Mouse (Mus musculus): Measurements from ENCODE around the gene Gm37240. TPM values are rescaled to one million over a fixed set of nuclear protein-coding genes. Genes with fewer than 3 reads are reported as not detected.

Gm37240 gene
- polyA plus RNA-seq, 1 experiment from 2014 or later = 5.2 TPM

DNA sequence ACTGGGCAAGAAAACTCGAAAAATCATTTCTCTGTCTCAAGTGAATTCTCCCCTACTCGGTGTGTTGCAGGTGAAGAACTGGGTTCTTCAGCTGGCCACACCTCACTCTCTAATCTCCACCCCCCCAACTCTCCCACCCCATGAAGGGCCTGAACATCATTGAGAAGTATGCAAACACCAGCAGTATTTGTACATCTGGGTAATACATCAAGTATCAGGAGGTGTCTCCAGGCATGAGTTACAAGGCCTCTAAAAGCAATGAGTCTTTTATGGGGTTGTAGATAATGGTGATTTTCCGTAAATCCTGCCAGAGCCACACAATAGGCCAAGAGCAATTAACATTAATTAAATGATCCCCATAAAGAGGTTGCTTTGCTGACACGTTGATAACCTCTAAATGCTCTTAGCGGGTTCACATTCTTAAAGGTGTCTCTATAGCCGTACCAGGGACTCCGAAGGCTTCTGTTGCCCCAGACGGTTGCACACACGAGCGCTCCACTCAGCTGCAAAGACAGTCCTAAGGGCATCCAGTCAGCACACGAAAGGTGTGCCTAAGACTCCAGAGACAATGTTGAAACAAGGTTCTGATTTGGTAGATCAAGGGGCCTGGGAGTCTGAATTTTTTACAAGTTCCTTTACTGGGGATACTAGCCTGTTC is 370.4 kb downstream of the Gm37240 start:
- no peak for DNase-seq (ENCODE audit: low spot score)

DNA sequence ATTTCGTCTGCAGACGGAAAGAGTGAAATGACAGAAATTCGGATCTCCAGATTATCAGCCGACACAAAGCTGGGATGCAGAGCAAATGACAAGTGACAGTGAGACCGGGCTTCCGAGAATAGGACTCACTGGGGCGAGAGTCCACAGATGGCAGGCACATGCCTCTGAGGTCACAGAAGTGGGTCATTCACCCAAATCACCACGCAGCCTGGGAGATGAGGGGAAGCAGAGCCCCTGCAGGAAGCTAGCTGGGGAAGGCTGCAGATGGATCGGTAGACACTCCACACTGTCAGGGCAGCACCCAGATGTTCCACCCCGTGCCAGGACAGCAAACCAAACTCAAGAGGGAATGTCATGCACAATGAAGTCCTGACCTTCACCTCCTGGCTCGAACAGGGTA is 372.6 kb downstream of the Gm37240 start:
- DNase-seq (ENCODE audit: low spot score) = no peak

DNA sequence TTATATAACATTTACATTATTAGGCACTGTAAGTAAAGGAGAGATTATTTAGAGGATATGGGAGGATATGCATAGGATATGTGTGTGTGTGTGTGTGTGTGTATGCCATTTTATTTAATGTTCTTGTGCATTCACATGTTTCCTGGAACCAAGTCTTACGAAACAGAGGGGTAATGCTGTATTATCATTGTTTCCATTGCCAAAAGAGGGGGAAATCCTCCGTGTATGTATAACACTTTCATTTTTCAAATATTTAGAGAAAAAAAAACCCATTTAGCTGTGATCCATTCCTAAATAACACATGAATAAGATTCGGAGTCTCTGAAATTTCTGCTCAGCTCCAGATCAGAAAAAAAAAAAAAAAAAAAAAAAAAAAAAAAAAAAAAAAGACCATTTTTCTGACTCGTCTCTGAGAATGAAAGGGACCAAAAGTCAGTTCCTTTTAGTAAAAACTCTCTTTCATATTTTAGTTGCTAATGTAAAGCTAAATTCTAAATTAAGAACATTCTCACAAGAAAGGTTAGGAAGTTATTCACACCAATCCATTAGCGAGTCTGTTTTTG is 378.5 kb downstream of the Gm37240 start:
- no peak for DNase-seq (ENCODE audit: low spot score)

DNA sequence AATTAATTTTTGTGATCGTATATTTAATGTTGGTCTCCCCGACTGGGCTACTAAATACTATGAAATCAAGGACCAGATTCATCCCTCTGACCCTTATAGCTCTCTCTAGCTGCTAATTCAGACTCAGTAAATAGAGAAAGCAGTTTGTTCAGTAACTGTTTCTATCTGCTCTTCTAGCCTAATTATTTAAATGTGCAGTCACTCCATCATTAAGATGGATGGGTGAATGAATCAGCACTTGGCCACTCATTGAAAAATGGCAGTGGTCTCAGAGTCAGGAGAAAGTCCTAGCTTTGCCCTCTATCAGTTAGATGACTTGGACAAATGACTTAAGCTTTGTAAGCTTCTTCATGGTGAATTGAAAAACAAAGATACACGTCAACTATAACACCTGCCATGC is 387.2 kb downstream of the Gm37240 start:
- no peak for DNase-seq (ENCODE audit: low spot score)

DNA sequence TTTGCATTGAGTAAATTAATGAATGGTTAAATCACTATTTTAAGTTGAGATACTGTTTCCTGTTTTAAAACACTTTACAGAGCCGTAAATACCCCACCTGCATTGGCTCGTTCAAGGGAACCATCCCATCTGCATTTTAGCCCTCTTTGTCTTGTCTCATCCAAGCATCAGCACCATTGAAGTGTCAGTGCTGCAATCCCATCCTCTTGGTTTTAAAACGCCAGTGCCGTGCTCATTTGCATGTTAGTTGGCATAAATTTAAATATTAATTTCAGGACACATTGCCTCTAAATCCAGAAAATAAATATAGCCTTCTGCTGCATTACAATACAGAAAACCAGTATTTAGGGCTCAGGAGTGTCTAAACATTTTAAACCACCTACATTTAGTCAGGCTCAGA is 391.2 kb downstream of the Gm37240 start:
- no peak for DNase-seq (ENCODE audit: low spot score)

DNA sequence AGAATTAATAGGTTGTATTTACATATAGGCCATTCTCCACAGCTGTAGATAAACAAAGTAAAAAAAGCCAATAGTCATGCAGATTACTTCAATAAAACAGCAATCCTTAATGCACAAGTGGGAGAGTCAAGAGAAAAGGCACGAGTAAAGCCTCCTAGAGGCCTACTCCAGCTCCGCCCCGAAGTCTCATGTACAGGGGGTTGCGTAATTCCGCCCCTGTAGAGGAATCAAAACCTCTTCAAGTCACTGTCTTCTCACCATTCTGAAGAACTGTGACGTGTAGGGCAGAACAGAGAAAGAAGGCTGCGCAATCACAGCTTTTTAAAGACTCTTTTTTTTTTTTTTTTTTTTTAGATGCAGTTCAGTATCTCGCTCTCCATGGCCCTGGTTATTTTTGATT is 393.5 kb downstream of the Gm37240 start:
- DNase-seq (ENCODE audit: low spot score) = no peak

DNA sequence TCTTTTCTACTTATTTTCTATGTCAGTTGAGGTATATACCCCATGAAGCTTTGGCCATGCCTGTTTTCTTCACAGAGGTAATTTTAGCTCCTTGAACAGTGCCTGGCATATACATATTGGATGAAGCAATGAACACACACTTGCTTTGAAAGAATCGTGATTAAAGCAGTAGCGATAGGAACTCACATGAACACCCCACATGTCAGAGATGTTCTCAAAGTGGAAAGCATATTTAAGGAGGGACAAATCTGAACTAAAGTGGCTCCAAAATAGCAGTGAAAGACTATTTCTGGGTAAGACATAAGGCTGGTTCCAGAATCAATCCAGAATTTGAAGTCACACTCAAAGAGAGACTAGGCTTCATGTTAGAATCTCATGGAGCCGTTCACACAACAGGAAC is 397.1 kb downstream of the Gm37240 start:
- DNase-seq (ENCODE audit: low spot score) = no peak

DNA sequence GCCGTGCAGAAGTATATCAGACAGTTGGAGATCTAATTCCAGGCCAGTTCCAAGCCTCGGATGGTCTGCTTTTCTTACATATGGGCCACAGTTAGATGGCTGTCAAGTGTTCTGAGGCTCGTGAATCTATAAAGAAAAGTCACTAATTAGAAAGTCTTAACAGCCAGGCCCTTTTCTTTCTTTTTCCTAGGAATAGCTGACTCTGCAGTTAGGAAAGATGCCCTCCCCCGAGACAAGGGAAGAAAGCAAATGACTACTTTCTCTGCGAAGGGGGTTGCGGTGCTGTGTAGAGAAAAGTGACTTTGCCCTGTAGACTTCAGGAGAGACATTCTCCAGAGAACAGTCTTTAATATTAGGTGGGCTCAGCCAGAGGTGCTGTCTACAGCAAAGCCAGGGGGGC is 399.9 kb downstream of the Gm37240 start:
- no peak for DNase-seq (ENCODE audit: low spot score)

DNA sequence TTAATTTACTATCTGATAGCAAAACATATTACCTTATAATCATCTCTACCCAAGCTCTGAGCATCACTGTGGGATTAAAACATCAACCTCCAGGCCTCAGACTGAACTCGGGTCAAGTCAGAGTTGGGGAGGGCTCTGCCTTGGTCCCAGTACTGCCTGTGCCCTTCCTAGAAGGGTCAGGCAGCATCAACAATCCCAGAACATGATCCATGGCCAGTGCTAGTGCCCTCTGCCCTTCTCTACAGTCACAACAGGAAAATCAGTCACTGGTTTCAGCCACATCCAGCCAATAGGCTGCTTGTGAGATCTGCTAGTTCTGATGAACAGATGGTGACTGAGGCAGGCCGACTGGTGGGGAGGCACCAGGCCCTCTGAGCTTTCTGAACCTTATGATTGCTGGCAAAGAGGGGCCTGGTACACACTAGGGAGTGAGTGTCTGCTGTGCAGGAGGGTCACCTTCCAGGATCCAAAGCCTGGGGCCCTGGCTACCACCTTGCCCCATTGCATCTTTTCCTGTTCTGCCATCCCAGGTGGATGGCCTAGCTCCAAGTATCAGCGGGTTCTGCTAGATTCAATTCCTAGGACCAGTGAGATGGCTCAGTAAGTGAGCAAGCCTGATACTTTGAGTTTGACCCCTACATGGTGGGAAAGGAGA is 401.7 kb downstream of the Gm37240 start:
- no peak for DNase-seq (ENCODE audit: low spot score)

DNA sequence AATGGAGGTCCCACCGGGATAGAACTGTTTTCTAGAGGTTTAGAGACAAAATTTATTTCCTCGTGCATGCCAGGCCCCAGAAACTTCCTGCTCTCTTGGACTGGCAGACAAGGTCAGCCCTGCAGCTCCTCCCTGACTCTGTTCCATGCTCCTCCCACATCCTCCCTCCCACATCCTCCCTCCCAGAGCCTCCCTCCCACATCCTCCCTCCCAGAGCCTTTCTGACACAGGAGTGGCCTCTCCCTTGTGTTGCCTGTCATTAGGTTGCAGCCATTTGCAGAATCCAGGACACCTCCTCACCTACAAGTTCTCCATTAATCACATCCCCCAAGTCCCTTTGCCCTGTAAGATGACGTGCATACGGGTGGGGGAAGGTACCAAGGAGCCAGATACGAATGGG is 404.7 kb downstream of the Gm37240 start:
- no peak for DNase-seq (ENCODE audit: low spot score)

DNA sequence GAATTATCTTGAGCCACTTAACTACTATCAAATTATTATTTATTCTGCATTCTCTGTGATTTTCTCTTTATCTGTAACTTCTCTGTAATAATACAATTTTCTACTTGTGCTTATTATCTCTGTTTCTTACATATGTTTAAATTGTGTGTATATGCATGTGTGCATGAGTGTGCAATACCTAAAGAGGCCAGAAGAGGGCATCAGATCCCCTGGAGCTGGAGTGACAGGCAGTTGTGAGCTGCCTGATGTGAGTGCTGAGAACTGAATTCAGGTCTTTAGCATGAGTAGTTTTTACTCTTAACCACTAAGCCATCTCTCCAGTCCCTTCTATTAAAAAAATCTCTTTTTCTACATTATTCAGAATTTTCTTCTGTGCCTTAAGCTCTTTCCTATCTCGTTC is 406.7 kb downstream of the Gm37240 start:
- DNase-seq (ENCODE audit: low spot score) = no peak

DNA sequence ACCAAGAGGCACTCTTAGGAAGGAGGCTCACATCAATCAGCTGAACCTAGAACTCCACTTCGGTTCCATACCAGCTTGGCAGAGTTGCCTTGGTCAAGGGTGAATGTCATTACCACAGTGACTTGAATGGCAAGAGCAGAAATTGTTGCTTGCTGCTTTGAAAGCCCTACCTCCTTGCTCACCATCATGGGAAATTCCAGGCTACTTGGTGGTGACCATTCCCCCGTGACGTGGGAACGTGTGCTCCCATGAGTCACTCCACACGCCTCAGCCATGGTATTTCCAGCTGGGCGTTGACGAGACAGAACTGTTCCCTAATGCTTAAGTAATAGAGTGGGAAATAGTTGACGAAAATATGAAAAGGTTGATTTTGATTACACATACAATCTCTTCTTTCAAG is 408.6 kb downstream of the Gm37240 start:
- DNase-seq (ENCODE audit: low spot score) = no peak

DNA sequence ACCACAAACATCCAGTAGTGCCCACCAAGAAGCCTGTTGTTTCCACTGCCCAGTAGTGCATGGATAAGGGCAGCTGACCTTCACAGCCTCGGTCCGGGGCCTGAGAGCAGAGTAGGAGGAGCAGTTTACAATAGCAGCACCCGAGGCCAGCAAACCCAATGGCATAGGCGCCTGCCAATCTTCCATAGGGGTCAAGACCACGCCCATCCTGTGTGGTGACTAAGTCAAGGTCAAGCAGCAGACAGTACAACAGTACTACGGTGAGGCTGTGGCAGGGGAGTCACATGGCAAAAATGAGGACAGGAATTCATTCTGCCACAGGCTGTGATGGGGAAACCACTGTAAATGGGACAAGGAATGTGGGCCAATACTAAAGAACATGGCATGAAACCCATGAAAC is 417.6 kb downstream of the Gm37240 start:
- no peak for DNase-seq (ENCODE audit: low spot score)

DNA sequence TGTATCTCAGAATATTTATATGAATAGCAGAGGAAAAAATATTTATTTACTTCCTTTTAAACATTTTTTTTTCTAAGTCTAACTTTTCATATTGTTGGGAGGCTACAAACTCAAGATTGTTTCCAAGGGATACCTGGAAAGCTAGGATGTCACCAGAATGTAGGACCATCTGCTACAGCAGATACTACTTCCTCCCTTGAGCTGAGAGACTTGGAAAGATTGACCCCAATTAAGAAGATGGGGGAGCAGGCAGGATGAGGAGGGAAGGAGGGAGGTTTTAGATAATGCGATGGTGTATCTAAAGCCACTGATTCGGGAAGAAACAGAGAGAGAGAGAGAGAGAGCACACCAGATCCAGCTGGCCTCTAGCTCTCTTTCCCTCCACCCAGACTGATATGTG is 418.3 kb downstream of the Gm37240 start:
- DNase-seq (ENCODE audit: low spot score) = no peak

DNA sequence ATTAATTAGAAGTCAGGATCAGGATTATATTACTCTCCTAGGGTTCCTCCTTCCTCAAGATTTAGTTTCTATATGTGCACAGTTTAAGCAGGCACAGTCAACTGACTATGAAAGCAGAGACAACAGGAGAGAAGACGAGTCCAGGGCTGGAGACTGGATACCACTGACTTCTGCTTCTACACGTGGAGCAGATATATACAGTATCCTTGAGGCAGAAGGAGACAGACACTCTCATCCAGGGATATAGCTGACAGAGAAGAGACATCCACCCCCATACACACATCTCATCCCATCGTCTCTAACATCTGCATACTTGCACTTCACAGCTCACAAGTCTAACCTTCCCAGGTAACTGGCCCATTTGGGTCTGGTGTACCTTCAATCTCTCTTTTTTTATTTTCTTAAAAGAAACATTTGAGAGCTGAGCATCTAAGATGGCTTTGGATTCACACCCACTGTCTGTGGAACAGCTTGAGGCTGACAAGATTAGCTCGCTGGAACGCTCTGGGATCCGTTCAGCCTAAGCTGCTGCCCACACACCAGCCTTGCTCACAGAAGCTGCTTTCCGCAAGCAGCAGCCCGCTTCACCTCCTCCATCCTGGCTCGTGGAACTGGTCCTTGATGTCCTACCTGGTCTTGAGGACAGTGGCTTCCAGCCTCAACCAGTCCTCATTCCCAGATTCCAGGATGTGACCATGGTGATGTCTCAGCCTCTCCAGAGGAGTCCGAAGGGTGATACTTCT is 421.9 kb downstream of the Gm37240 start:
- no peak for DNase-seq (ENCODE audit: low spot score)

DNA sequence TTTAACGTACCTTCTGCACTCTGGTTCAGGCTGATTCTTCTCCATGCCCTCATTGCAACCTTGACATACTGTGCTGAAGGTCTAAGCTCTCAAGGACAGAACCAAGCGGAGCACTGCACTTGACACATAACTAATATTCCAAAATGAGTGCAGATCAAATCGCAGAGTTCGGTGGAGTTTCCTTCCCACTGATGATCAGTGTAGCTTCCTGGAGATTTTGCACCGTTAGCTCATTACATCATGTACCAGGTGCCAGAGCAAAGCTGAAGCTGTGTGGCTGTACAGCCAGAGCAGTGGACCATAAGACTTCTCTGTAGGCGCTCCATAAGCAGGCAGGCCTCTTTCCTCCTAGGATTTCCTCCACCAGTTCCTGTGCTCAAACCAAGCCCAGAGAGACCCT is 427.3 kb downstream of the Gm37240 start:
- DNase-seq (ENCODE audit: low spot score) = no peak

DNA sequence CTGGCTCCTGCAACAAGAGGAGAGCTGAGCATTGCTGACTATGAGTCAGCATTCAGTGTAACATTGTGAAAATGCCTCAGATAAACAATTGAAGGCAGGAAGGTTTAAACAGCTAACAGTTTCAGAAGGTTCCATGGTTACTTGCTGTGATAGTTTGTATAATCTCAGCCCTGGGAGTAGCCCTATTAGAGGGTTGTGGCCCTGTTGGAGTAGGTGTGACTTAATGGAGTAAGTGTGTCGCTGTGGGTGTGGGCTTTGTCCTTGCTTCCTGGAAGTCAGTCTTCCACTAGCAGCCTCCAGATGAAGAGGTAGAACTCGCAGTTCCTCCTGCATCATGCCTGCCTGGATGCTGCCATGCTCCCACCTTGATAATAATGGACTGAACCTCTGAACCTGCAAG is 430.3 kb downstream of the Gm37240 start:
- no peak for DNase-seq (ENCODE audit: low spot score)

DNA sequence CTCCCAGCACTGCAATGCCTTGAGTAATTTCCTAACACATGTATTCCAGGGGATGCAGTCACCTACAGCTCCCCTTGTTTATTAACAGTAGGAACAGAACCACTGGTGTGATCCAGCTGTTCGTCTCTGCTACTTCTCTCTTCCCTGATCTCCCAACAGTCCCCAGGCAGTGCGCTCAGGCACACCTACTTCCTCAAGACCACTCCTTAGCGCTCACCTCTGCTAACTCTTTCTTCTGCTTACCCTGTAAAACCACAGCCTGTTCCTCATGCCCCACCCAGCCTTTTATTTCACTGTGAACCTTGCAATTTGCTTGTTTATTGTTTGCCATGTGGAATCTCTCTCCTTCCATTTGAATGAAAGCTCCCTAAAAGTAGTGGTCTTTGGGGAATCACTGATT is 431.9 kb downstream of the Gm37240 start:
- no peak for DNase-seq (ENCODE audit: low spot score)

DNA sequence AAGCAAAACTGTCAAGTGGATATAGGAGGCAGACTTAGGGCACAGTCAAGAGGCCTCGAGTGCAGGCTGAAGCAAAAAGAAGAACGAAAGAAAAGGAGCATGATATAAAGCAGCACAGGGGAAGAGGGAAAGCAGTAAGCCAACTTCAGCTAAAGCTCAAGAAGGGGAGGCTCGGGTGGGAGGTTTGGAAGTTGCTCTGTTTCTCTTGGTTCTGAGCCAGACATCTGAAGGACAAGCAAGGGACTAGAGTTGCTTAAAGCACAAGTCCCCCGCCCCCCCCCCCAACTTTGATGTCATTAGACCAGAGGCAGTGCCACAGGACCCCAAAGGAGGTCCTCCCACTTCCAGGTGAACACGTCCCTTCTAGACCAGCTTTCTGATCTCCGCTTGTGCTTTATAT is 433.3 kb downstream of the Gm37240 start:
- DNase-seq (ENCODE audit: low spot score) = no peak

DNA sequence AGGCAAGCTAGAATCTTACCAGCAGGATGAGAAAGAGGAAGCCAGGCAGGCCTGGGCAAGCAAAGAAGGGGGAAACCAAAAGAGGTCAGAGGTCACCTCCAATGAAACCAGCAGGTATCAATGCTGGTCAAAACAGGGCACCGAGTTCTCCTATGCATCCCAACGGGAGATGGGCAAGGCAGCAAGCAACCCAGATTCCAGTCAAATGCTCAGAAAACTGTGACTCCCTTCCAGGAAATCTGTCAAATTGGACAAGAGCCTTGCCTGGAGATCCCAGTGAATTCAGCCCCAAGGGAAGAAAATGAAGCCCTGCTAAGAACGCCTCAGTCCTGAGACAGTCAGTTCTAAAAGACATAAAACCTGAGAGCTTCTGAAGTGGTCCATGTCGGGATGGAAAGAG is 437.9 kb downstream of the Gm37240 start:
- DNase-seq (ENCODE audit: low spot score) = no peak

DNA sequence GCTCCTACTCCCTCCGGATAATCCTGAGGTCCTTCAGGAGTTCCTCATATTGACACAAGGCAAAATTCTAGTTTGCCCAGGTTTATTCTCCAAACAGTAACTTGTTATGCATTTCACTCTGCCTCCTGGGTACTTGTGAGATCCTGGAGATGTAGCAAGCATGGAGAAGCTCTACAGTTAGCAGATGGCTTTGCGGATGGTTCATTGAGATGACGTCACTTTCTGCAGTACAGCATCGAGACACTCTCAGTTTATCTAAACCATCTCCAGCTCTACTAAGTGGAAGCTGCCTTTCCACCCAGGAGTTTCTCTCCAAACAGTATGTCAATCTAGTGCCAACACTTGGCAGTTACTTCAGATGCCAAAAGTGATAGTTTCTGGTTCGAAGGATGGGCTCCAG is 444.5 kb downstream of the Gm37240 start:
- DNase-seq (ENCODE audit: low spot score) = no peak

DNA sequence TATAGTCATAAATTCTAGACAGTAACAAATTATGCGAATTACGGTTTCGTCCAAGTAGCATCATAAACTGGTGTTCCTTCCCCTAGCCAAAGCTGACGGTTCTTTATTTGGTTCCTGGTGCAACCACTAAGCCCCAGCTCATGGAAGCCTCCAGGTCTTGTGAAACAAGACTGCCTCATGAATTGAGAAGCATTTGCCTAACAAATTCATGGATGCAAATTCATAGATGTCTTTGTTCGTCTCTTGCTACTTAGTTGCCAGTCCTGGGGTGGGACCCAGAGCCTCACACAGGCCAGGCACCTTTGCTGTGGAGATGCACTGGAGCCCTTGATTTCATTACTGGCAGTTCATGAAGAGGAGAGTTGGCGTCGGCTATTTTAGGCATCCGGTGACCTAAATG is 445.1 kb downstream of the Gm37240 start:
- no peak for DNase-seq (ENCODE audit: low spot score)

DNA sequence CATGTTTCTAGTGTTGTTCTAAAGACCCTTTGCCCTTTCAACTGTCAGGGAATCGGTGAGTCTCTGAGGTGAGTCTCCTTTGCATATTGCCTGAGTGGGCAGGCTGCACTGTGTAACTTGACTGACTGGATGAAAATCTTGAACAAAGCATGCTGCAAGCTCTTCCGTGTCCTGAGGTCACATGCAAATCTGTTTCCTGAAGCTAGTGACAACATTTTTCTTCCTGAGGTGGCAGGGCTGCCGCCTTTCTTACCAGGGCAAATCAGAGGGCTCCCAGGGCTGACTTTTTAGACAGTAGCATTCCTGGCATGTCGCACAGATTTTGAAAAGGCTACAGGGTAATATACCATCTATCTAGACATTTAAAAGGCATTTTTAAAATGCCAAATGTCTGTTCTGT is 451.9 kb downstream of the Gm37240 start:
- no peak for DNase-seq (ENCODE audit: low spot score)

Measured in thymus, postnatal 0 days (tissue).